Mouse (Mus musculus) cerebellum, adult 8-10 months (tissue): ENCODE results near the gene Ccr3.
"Not testable (repeated sequence)": the region's sequence is repeated elsewhere in the genome, so short reads cannot be mapped to it uniquely, and the experiment has no call there.

ENCODE experiments used
- DNase-seq: peaks from one replicate; pipeline ENCODE4 v3.0.0; 2022

Gene Ccr3

GRCm38 (mm10) chr9:124021672-124022071 lies at the start of gene Ccr3:
Gene Ccr3, plus strand, starts transcription at chr9:124021972.
- no peak for DNase-seq

- no peak for DNase-seq
These were observed 46.1 kb upstream of the Ccr3 start for GRCm38 (mm10) chr9:123975630-123976029.

GRCm38 (mm10) chr9:123976876-123977663 lies 44.7 kb upstream of the Ccr3 start:
- DNase-seq = no peak

- no peak for DNase-seq
These were observed 43.5 kb upstream of the Ccr3 start, which contains the start of gene Ccr1l1 for GRCm38 (mm10) chr9:123978308-123978707. Gene Ccr1l1, minus strand, starts transcription at chr9:123978408.

- not testable (repeated sequence) for DNase-seq
These were observed 40.8 kb upstream of the Ccr3 start for GRCm38 (mm10) chr9:123980858-123981475.

GRCm38 (mm10) chr9:123981909-123982308 lies 39.9 kb upstream of the Ccr3 start:
- no peak for DNase-seq

GRCm38 (mm10) chr9:123982720-123983119 lies 39.1 kb upstream of the Ccr3 start:
- no peak for DNase-seq

GRCm38 (mm10) chr9:123984943-123985342 lies 36.8 kb upstream of the Ccr3 start:
- DNase-seq = no peak

- DNase-seq = no peak
These were observed 35.6 kb upstream of the Ccr3 start for GRCm38 (mm10) chr9:123986217-123986616.

- no peak for DNase-seq
These were observed 32.1 kb upstream of the Ccr3 start for GRCm38 (mm10) chr9:123989671-123990070.

GRCm38 (mm10) chr9:123991312-123991906 lies 30.4 kb upstream of the Ccr3 start:
- no peak for DNase-seq

- no peak for DNase-seq
These were observed 24.1 kb upstream of the Ccr3 start for GRCm38 (mm10) chr9:123997719-123998118.

- DNase-seq = no peak
These were observed 22.0 kb upstream of the Ccr3 start for GRCm38 (mm10) chr9:123999784-124000183.

- DNase-seq = no peak
These were observed 9.1 kb upstream of the Ccr3 start for GRCm38 (mm10) chr9:124012691-124013090.

- no peak for DNase-seq
These were observed 8.5 kb upstream of the Ccr3 start for GRCm38 (mm10) chr9:124013270-124013669.

- DNase-seq = no peak
These were observed 6.7 kb upstream of the Ccr3 start for GRCm38 (mm10) chr9:124014985-124015652.

- DNase-seq = no peak
These were observed 5.7 kb upstream of the Ccr3 start for GRCm38 (mm10) chr9:124016048-124016447.

GRCm38 (mm10) chr9:124019887-124020286 lies 1.9 kb upstream of the Ccr3 start:
- DNase-seq = no peak

- DNase-seq = no peak
These were observed 11.6 kb downstream of the Ccr3 start for GRCm38 (mm10) chr9:124033345-124033744.

GRCm38 (mm10) chr9:124037707-124038106 lies 15.9 kb downstream of the Ccr3 start:
- no peak for DNase-seq

GRCm38 (mm10) chr9:124038158-124038582 lies 16.4 kb downstream of the Ccr3 start:
- DNase-seq = no peak

- no peak for DNase-seq
These were observed 17.2 kb downstream of the Ccr3 start for GRCm38 (mm10) chr9:124038949-124039348.

GRCm38 (mm10) chr9:124040932-124041331 lies 19.2 kb downstream of the Ccr3 start:
- no peak for DNase-seq
